Mouse (Mus musculus) lung, postnatal 25 days (tissue): ENCODE results near the gene Wipf1.
A peak's percentile ranks its signal among the peaks of the same experiment; 100 is the strongest.

ENCODE experiments used
- DNase-seq: peaks from one replicate; pipeline ENCODE4 v3.0.0; 2022; ENCODE audit warnings: low spot score

Wipf1 gene

DNA sequence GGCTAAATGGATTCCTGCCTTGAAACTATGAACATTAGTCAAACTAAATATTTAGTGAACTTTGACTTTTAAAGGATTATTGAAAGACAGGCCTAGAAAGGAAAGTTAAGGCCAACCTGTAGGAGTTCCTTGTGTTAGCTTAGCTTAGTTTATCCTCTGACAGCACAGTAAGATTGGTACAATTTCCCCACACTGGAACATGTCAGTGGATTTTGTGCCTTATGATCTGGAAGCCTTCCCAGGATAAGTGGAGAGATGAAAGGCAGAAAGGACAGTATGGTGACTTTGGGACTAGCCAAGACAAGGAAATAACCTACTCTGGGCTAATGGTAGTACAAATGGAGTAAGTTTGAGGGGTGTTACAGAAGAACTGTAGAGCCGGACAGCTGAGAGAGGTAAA is 141.7 kb downstream of the Wipf1 start:
- DNase-seq, result no peak

DNA sequence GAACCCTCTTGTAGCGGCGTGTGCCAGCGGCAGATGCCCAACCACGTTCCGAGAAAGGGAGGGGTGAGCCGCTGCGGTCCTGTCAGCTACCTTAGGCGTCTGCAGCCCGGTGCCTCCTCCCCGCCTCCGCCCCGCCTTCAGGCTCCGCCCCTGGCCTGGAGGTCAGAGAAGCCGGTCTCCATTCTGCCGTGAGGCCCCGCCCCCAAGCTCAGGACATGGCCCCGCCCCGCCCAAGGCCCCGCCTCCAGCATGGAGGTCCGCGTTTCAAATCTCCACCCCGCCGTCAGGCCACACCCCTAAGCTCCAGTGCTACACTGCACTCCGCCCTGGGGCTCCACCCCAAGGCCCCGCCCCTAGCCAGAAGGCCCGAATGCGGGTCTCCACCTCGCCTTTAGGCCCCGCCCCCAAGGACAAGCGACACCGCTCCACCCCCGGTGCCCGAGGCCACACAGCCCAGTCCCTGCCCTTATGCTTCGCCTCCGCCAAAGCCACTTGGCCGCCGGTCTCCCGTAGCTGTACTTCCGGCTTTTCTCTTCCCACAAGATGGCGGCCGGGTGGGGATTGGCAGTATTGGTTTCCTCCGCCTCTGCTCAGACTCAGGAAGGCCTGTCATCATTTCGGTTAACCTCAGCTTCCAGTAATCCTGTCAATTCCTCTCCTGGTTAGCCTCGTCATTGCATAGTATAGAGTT is 143.0 kb downstream of the Wipf1 start, which contains the start of gene Gpr155:
TSS of gene Gpr155 (minus strand) at position 217 of the 691 bp plus-strand sequence.
- peak; percentile 100 for DNase-seq

DNA sequence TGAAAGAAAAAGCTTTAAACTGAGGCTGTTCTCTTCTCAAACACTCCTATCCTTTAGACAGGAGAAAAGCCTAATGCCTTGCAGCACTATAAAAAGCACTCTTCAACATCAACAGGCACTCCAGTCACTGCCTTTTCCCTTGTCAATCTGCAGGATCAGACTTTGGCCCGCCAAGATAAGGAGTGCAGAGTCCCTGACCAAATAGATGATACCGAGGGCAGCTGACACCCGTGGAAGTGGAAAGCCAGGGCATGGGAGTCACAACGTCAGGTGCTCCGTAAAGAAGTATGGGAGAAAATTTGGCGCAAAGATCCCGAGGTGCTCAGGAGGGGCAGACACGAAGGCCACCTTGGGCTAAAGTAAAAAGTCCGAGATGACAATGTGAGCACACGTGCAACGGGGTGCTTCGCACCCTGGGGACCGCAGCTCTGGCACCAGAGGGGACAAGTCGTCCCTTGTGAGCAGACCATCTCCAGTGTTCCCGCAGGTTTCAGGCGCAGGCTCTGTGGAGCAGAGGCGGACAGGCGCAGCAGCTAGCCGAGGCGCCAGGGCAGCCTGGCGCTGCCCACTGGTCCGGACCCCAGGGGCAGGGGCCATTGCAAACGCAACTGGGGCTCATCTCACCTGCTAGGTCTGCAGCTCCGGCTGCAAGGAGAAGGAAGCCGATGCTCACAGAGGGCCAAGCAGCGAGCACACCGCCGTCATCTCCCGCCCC is 143.7 kb downstream of the Wipf1 start:
- DNase-seq, result no peak

DNA sequence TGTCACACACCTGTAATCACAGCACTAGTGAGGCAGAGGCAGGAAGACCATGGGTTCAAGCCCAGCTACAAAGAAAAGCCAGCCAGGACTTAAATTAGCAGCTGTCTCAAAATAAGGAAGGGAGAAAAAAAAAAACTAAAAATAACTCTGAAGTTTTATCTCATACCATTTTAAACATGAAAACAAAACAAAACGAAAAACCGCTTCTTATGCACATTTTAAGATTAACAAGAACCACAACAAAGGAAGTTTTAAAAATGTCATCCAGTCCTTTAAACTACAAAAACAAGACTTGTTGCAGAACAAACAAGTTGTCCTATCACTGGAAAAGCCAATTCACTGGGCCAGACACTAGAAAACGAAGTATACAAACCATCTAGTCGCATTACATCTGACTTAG is 144.4 kb downstream of the Wipf1 start:
- no peak for DNase-seq

DNA sequence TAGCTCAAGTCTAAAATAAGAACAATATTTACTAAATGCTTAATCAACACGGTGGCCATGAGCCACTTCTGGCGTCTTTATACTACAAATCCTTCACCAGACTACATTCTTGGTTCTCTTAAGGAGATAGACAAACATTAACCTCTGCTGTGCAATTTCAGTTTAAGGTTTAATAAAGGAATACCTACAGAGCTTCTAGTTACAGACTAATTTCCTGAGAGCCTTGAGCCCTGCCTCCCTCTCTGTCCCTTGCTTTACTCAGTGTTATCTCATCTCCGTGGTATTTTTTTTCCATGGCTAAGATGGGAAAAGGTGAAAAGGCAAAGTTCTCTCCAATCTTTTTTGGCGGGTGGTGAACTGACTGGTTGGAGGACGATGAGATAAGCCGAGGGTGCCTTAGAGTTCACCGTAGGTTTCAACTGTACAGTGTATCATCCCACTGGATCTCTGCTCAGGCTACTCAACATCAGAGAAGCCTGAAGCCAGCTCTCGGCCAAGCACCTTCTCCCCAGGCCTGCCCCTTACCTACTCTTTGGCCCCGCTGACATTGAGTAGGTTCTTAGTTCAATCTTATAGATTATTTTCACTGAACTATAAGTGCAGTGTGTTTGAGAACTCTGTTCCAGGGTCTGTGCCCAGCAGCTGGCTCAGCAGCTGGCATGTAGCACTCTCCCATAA is 149.1 kb downstream of the Wipf1 start:
- no peak for DNase-seq

DNA sequence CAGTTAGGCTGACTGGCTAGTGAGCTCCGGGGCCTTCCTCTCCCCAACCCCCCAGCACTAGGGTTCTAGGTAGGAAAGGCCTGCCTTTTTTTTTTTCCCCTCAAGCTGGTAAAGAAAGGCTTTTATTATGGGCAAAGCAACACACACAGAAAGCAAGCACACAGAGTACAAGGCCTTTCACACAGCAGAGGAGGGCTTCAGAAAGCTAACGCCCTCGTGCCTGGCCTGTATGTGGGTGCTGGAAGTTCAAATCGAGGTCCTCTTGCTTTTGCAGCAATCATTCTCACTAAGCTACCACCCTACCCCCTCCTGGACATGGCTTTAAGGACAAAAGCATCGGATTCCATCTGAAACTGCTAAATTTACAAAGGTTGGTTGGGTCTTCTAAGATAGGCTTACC is 149.9 kb downstream of the Wipf1 start:
- no peak for DNase-seq
